Mouse (Mus musculus) embryonic facial prominence, embryonic 11.5 days (tissue): ENCODE data around the gene Krtap5-4. TPM values are rescaled to one million over a fixed set of nuclear protein-coding genes. Genes with fewer than 3 reads are reported as not detected.
"Not testable (repeated sequence)": the region's sequence is repeated elsewhere in the genome, so short reads cannot be mapped to it uniquely, and the experiment has no call there.

Experiments
- ATAC-seq: fragments of 200-750 bp; cut with Nextera tagmentation; replicated peaks from 2 replicates; pipeline ENCODE4 v1.8.0; 2017; ENCODE audit warnings: low read depth; ENCODE audit not compliant: insufficient number of reproducible peaks, low FRiP score, low TSS enrichment
- DNase-seq: peaks from one replicate; pipeline ENCODE4 v3.0.0-alpha.2; 2015; ENCODE audit warnings: low spot score
- H3K27ac ChIP-seq: fragments of 300-500 bp; sonication (generic); replicated peaks from 2 replicates; pipeline ENCODE4 v1.5.1; 2014; ENCODE audit warnings: mild to moderate bottlenecking, low read depth, low read length, control low read depth
- H3K27me3 ChIP-seq: fragments of 300-500 bp; sonication (generic); 2 replicates; pipeline ENCODE4 v1.6.1; 2014; ENCODE audit warnings: mild to moderate bottlenecking, low read length, moderate library complexity, mixed read lengths; ENCODE audit not compliant: control insufficient read depth, insufficient read depth
- H3K36me3 ChIP-seq: fragments of 300-500 bp; sonication (generic); replicated peaks from 2 replicates; pipeline ENCODE4 v1.6.1; 2014; ENCODE audit warnings: low read depth, mild to moderate bottlenecking, low read length, moderate library complexity, mixed read lengths; ENCODE audit not compliant: control insufficient read depth, insufficient read depth
- H3K4me1 ChIP-seq: fragments of 300-500 bp; sonication (generic); 2 replicates; pipeline ENCODE4 v1.6.1; 2014; ENCODE audit warnings: low read length, mixed read lengths; ENCODE audit not compliant: control insufficient read depth, insufficient read depth
- H3K4me2 ChIP-seq: fragments of 300-500 bp; sonication (generic); 2 replicates; pipeline ENCODE4 v1.6.1; 2014; ENCODE audit warnings: low read depth, mild to moderate bottlenecking, control low read depth, low read length, moderate library complexity
- H3K4me3 ChIP-seq: fragments of 300-500 bp; sonication (generic); 2 replicates; pipeline ENCODE4 v1.5.1; 2014; ENCODE audit warnings: low read depth, low read length, control low read depth
- H3K9ac ChIP-seq: fragments of 300-500 bp; sonication (generic); replicated peaks from 2 replicates; pipeline ENCODE4 v1.6.1; 2014; ENCODE audit warnings: mild to moderate bottlenecking, control low read depth, low read length
- H3K9me3 ChIP-seq: fragments of 300-500 bp; sonication (generic); replicated peaks from 2 replicates; pipeline ENCODE4 v1.6.1; 2016; ENCODE audit warnings: mild to moderate bottlenecking, low read length, inconsistent platforms, mixed read lengths; ENCODE audit not compliant: control insufficient read depth
- WGBS: fragments of 180-500 bp; shearing (Covaris S2); extraction: QIAGEN DNeasy Blood & Tissue Kit; methylation state at CpG from one replicate; pipeline ENCODE4 v1.1.7; 2014; 5-methylcytosine and 5-hydroxymethylcytosine counted together
- polyA plus RNA-seq: library from polyadenylated mRNA; unstranded; fragments of >200 nt; fragmentation: Nextera tagmentation; extraction: Ambion mirVana; gene quantifications from 2 replicates; pipeline ENCODE4 v1.2.1, GENCODE M21; 2014

Krtap5-4 gene
- polyA plus RNA-seq, 1 experiment from 2014 or later, result 0.20 TPM

DNA sequence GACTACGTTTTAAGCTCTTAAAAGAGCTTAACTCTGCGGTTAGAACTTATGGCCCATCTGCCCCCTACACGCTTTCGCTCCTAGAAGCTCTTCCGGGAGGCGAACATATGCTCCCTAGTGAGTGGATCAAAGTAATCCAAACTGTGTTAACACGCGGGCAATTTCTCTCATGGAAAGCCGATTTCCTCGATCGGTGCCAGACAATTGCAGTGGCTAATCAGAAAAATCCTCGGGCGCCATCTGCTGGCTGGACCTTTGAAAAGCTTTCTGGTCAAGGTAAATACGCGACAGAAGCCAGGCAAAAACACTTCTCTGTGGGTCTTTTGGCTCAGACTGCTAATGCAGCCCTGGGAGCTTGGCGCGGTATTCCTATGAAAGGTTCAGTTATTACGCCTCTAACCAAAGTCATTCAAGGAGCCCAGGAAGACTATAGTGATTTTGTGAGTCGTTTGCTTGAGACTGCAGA, 18.7 kb upstream of the Krtap5-4 start:
- no peaks in the 10 kb centered on the region for H3K36me3 ChIP-seq
- DNase-seq (peak; percentile 99), ATAC-seq (peak; percentile 85)
- H3K4me1 ChIP-seq, result 0 out of 2 replicates have a peak, but pooled peaks cover 3% of the 10 kb centered on the region
- peak overlapping the region; percentile 76 for H3K27ac ChIP-seq
- WGBS, result under 1% methylated on average over 19 of the region's 19 CpGs
- H3K9ac ChIP-seq, result peak overlapping the region; percentile 82
- no peaks in the 10 kb centered on the region; the same call in 1 of the 2 replicates for H3K27me3 ChIP-seq
- H3K4me3 ChIP-seq, result peak overlapping the region; percentile 49
- no peaks in the 10 kb centered on the region for H3K9me3 ChIP-seq
- H3K4me2 ChIP-seq, result peak overlapping the region; percentile 79

DNA sequence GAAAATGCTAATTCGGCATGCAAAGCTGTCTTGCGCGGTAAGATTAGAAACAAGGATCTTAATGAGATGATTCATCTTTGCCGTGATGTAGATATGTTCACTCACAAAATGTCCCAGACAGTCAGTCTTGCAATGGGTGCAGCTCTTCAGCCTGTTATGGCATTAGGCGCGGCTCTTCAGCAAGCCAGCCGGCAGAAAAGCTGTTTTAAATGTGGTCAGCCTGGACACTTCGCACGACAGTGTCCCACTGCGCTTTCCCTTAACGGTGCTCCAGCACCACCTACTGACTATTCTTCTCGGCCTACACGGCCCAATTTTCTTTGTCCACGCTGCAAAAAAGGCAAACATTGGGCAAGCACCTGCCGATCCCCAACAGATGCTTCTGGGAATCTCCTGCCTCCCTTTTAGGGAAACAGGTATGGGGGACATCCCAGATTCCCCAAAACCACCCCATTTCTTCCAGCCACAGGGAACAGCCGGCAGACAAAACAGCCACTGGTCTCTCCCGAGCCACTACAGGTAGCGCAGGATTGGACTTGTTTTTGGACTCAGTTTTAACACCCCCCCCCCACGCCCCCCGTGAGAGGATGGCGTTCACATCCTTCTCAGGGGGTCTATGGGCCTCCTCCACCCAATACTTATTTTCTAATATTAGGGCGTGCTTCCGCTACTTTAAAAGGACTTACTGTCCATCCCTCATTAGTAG, 18.1 kb upstream of the Krtap5-4 start:
- Histone ChIP-seq H3K4me2 (peak overlapping the region; percentile 79), H3K4me3 (peak overlapping the region; percentile 49), H3K4me1 (0 out of 2 replicates have a peak, but pooled peaks cover 3% of the 10 kb centered on the region), H3K27me3 (no peaks in the 10 kb centered on the region; the same call in 1 of the 2 replicates), H3K9ac (peak overlapping the region; percentile 23), H3K36me3 (no peaks in the 10 kb centered on the region), H3K27ac (no peak overlapping the region), H3K9me3 (no peaks in the 10 kb centered on the region)
- 21% methylated on average over 23 of the region's 23 CpGs for WGBS
- DNase-seq, result peak; percentile 64
- ATAC-seq, result peak; percentile 61; the same call in 1 of the 2 replicates

DNA sequence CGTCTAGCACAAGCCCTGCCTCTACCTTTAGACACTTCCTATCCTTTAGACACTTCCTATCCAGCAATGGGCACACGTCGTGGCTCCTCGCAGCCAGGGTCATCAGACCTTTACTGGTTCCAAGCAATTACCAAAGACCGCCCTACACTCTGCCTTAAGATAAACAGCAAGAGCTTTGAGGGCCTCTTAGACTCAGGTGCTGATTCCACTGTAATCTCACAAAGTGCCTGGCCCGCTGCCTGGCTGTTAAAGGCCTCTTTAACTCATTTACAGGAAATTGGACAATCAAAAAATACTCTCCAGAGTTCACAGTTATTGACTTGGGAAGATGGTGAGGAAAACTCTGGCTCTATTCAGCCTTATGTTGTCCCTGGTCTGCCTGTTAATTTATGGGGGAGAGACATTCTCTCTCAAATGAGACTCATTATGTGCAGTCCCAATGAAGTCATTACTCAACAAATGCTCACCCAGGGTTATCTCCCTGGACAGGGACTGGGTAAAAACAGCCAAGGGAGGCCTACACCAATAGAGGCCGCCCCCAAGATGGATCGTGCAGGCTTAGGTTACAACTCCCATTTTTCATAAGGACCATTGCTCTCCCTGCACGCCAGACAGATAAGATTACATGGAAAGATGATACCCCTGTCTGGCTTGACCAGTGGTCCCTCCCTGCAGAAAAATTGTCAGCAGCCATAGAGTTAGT, 17.3 kb upstream of the Krtap5-4 start:
- not testable (repeated sequence) for H3K27ac ChIP-seq, H3K36me3 ChIP-seq, H3K9me3 ChIP-seq, H3K9ac ChIP-seq, H3K27me3 ChIP-seq, H3K4me1 ChIP-seq, ATAC-seq, H3K4me2 ChIP-seq, H3K4me3 ChIP-seq, DNase-seq
- WGBS, result 70% methylated on average over 9 of the region's 9 CpGs

DNA sequence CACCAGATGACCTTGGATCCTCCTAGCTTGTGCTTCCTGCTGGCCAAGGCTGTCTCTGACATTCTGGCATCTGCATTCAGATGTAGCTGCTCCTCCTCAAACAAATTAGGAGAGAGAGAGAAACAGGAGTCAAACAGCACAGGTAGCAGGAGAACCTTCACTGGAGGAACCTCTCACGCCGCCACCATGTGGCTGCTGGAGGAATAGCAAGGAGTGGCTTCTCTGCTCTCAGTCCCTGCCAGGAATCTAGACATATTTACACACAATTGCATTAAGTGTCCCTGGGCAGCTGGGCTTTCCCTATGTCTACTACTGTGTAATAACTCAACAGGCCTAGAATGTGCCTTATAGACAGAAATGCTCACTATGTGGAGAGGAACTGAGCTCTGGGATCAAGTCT, 9.5 kb upstream of the Krtap5-4 start:
- not testable (repeated sequence) for H3K4me3 ChIP-seq, H3K27me3 ChIP-seq, H3K27ac ChIP-seq, H3K36me3 ChIP-seq, H3K9ac ChIP-seq, H3K4me2 ChIP-seq, H3K4me1 ChIP-seq, ATAC-seq, H3K9me3 ChIP-seq
- DNase-seq, result peak; percentile 67
- 0% methylated on average over 2 of the region's 2 CpGs for WGBS

DNA sequence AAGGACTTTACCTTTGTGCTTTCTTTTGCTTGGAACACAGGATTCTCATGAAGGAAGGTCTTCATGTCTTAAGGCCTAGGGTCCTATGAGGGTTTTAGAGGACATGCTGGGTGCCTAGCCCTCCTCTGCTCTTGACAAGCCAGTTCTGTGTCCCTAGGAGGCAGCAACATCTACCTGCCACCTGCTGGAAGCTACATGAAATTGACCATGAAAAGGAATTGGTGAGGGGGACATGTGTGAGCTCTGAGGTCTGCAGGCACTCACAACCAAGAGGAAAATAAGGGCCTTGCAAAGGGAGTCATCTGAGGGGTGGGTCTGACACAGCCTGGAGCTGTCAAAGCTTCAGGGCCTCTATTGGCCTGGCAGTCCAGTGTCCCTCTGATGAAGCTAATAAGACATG, 7.9 kb upstream of the Krtap5-4 start:
- no peak overlapping the region for H3K9ac ChIP-seq
- no peaks in the 10 kb centered on the region for H3K4me1 ChIP-seq
- no peaks in the 10 kb centered on the region for H3K27me3 ChIP-seq
- H3K4me2 ChIP-seq, result no peak overlapping the region
- no peaks in the 10 kb centered on the region for H3K9me3 ChIP-seq
- H3K27ac ChIP-seq, result no peak overlapping the region
- ATAC-seq (no peak), DNase-seq (no peak)
- H3K4me3 ChIP-seq, result no peak overlapping the region
- H3K36me3 ChIP-seq, result no peaks in the 10 kb centered on the region

DNA sequence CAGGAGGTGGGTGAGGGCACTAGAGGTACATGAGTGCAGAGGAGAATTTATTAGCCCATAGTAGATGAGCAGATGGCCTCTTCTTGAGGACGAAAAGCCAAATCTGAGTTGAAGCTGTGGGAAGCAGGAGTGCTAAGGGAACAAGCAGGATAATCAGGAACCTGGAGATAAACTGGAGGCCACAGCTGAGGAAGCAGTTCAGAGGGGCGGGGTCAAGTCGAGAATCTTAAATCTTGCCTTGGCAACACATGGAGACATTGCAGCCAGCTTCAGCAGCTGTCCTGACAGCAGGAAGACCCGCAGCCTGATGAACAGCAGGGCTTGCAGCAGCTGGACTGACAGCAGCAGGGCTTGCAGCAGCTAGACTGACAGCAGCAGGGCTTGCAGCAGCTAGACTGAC, 7.2 kb upstream of the Krtap5-4 start:
- H3K36me3 ChIP-seq, DNase-seq, H3K27ac ChIP-seq, H3K4me2 ChIP-seq, H3K27me3 ChIP-seq, H3K4me1 ChIP-seq, H3K9me3 ChIP-seq, H3K4me3 ChIP-seq, H3K9ac ChIP-seq, ATAC-seq: not testable (repeated sequence)
- WGBS, result 47% methylated on average over 4 of the region's 4 CpGs

DNA sequence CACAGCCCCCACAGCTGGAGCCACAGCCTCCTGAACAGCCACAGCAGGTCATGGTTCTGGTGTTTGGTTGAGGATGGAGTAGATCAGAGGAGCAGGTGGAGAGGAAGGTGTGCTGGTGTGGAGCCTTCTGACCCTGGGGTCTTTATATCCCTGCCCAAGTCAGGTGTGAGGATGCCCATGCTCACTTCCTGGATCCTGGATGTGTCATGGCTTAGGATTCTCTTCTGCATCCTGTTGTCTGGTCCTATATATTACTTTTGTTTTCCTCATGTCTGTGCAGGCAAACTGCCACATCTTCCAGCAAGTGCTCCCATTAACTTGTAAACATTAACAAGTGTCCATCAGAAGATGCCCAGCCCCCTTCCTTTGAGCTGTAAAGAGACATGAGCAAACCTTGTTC, 6.3 kb upstream of the Krtap5-4 start, which contains the start of gene Krtap5-1:
Gene Krtap5-1, minus strand, starts transcription at position 101 of the 400 bp plus-strand sequence.
- H3K4me3 ChIP-seq, H3K36me3 ChIP-seq, ATAC-seq, H3K9ac ChIP-seq, H3K4me2 ChIP-seq, H3K27ac ChIP-seq, H3K4me1 ChIP-seq, DNase-seq, H3K9me3 ChIP-seq, H3K27me3 ChIP-seq: not testable (repeated sequence)

DNA sequence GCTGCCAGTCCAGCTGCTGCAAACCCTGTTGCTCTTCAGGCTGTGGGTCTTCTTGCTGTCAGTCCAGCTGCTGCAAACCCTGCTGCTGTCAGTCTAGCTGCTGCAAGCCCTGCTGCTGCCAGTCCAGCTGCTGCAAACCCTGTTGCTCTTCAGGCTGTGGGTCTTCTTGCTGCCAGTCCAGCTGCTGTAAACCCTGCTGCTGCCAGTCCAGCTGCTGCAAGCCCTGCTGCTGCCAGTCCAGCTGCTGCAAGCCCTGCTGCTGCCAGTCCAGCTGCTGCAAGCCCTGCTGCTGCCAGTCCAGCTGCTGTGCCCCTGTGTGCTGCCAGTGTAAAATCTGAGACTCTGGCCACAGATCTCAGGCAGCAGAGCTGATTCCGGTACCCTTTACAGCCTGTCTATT, 580 bp downstream of the Krtap5-4 start:
- H3K9me3 ChIP-seq, H3K4me3 ChIP-seq, DNase-seq, H3K27ac ChIP-seq, H3K9ac ChIP-seq, H3K36me3 ChIP-seq, H3K4me2 ChIP-seq, H3K27me3 ChIP-seq, ATAC-seq, H3K4me1 ChIP-seq: not testable (repeated sequence)
- 89% methylated on average over 1 of the region's 1 CpGs for WGBS
